Mouse (Mus musculus): ENCODE data around the gene Epb41l4b. TPM values are rescaled to one million over a fixed set of nuclear protein-coding genes. Genes with fewer than 3 reads are reported as not detected.

Epb41l4b gene
- 13.9 and 14.7 TPM in 2 replicates for total RNA-seq (2014; rRNA removed)
- 4.2 and 4.4 TPM in 2 replicates for polyA plus RNA-seq (2015; fragmentation: Nextera tagmentation; extraction: Ambion mirVana)

DNA sequence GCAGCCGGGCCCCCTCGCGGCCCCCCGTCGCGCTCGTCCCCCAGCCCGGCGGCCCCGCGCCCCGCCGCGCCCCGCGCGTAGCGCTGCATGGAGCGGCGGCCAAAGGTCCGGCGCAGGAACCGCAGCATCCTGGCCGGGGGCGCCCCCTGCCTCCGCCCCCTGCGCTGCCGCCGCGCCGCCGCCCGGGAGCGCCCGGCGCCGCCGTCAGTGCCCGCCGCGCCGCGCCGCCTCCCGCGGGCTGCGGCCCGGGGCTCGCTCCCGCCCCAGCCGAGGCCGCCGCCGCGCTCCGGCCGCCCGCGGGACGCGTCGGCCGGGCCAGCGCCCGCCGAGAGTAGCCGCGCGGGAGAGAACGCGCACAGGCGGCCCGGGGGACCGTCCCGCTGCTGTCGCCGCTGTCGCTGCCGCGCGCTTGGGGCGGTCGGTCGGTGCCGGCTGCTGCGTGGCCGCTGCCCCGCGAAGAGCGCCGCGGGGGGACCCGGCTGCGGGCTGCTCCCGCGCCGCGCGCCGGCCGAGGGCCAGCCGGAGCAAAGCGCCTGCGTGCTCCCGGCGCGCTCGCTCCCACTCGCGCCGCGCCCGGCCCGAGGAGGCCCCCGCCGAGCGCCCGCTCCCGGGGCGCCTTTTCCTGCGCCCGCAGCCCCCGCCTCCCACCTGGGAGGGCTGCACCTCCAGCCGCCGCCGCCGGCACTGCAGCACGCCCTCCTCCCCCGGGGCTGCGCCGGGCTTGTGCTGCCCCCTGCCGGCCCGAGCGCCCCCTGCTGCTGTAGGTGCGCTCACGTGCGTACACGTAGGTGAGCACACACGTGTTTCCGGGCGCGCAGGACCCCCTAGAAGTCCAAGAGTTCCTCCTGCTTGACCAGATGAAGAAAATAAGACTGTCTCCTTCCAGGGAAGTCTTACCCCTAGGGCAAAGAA lies at the start of gene Epb41l4b:
Gene Epb41l4b, minus strand, starts transcription at position 412 of the 912 bp plus-strand sequence.
- DNase-seq (ENCODE audit: low spot score), result peak; percentile 92
- H3K9me3 ChIP-seq (ENCODE audit: low read length), result no peaks in the 10 kb centered on the region
- TF ChIP-seq CTCF (IDR thresholded peaks at IDR 0.05; ENCODE audit: low read depth), result peak; percentile 75
- no peaks in the 10 kb centered on the region for H3K36me3 ChIP-seq (ENCODE audit: insufficient read depth, low read length)
- peak within 1 kb of the TSS; percentile 74 for H3K9ac ChIP-seq (replicated peaks; ENCODE audit: low read length)
- no peaks in the 10 kb centered on the region for H3K27me3 ChIP-seq (ENCODE audit: insufficient read depth, low read length)
- ATAC-seq, result peak; percentile 80
- peak within 1 kb of the TSS; percentile 83 for H3K27ac ChIP-seq
- peaks cover 9% of the 10 kb centered on the region; the same call in 1 of the 2 replicates for H3K4me1 ChIP-seq (ENCODE audit: insufficient read depth, low read length)
- under 1% methylated on average over 59 of the region's 142 CpGs for WGBS
- H3K4me3 ChIP-seq (ENCODE audit: low read length), result peak within 1 kb of the TSS; percentile 62
- peak within 1 kb of the TSS; percentile 72 for H3K4me2 ChIP-seq (ENCODE audit: low read depth, low read length)

DNA sequence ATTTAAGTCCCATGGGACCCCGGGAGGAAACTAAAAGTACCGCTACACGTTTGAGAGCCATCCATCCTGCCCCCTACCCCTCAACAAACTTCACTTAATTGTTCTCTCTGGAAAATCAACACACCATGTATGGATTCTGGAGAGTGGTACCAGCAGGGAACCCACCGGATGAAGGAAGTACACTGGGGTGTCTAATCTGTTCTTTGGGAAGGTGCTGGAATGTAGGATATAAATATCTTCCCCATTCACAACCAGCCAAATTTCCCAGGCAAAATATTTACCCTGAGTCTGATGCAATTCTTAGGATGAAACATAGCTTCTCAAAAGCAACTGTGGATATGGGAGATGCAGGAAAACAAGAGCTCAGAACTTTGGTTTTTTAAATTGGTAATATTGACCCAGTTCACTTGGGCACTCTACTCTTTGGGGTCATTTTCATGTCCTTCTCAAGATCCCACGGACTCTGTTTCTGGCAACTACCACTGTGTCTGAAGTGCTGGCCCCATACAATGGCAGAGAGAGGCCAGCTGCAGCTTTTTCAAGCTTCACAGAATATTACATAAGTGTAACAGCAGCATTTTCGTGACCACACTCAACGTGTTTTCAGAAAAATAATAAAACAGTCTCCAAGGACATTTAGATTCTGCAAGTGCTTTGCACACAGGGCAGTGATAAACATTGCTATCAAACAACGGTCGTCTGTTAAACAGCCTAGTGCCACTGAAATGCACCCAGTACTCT lies 48.5 kb upstream of the Epb41l4b start:
- Histone ChIP-seq H3K36me3 (ENCODE audit: insufficient read depth, low read length) (peaks cover 10% of the 10 kb centered on the region; the same call in 1 of the 2 replicates), H3K9me3 (ENCODE audit: low read length) (no peaks in the 10 kb centered on the region), H3K9ac (replicated peaks; ENCODE audit: low read length) (no peak overlapping the region), H3K4me1 (ENCODE audit: insufficient read depth, low read length) (no peaks in the 10 kb centered on the region), H3K27me3 (ENCODE audit: insufficient read depth, low read length) (no peaks in the 10 kb centered on the region), H3K4me3 (ENCODE audit: low read length) (no peak overlapping the region), H3K4me2 (ENCODE audit: low read depth, low read length) (no peak overlapping the region), H3K27ac (no peak overlapping the region)
- DNase-seq (ENCODE audit: low spot score) (no peak), ATAC-seq (no peak)
- 69% methylated on average over 9 of the region's 9 CpGs for WGBS
- no peak for TF ChIP-seq CTCF (IDR thresholded peaks at IDR 0.05; ENCODE audit: low read depth)

DNA sequence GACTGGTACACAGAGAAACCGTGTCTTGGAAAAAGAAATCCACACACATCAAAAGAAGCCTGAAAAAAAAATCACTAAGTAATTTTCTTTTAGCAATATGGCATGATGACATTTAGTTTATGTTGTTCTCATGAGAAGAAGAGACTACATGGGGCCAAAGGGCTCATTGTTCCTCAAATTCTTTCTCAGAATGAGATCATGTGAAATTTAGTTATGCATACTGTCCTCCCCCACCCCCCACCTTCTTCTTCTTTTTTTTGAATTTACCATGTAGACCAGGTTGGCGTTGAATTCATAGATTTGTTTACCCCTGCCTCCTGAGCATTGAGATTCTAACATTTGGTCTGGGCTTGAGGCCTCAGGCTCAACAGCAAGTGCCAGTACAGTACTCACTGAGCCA lies 46.6 kb upstream of the Epb41l4b start:
- no peak overlapping the region for H3K4me3 ChIP-seq (ENCODE audit: low read length)
- H3K4me1 ChIP-seq (ENCODE audit: insufficient read depth, low read length), result no peaks in the 10 kb centered on the region
- H3K36me3 ChIP-seq (ENCODE audit: insufficient read depth, low read length), result no peaks in the 10 kb centered on the region
- TF ChIP-seq CTCF (IDR thresholded peaks at IDR 0.05; ENCODE audit: low read depth), result no peak
- no peak for DNase-seq (ENCODE audit: low spot score)
- no peak overlapping the region for H3K9ac ChIP-seq (replicated peaks; ENCODE audit: low read length)
- no peak for ATAC-seq
- H3K27me3 ChIP-seq (ENCODE audit: insufficient read depth, low read length), result no peaks in the 10 kb centered on the region
- WGBS, result 76% methylated on average over 2 of the region's 2 CpGs
- H3K9me3 ChIP-seq (ENCODE audit: low read length), result no peaks in the 10 kb centered on the region
- H3K4me2 ChIP-seq (ENCODE audit: low read depth, low read length), result no peak overlapping the region
- no peak overlapping the region for H3K27ac ChIP-seq

DNA sequence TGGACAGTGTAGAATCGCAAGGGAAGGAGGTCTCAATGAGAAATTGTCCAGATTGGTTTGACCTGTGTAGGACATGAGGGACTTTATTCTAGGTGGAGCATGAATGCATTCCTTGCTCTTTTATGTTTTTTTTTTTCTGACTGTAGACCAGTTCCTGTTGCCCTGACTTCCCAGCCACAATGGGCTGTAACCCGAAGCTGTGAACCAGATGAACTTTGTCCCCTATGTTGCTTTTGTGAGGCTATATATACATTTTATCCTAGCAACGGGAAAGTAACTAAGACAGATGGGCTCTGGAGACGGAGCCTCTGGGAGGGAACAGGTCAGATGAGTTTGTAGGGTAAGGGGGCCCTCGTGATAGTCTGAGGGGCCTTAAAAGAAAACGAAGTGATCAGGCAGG lies 42.8 kb upstream of the Epb41l4b start:
- Histone ChIP-seq H3K9me3 (ENCODE audit: low read length) (no peaks in the 10 kb centered on the region), H3K9ac (replicated peaks; ENCODE audit: low read length) (no peak overlapping the region), H3K4me2 (ENCODE audit: low read depth, low read length) (no peak overlapping the region), H3K4me1 (ENCODE audit: insufficient read depth, low read length) (no peaks in the 10 kb centered on the region), H3K27ac (no peak overlapping the region), H3K36me3 (ENCODE audit: insufficient read depth, low read length) (no peaks in the 10 kb centered on the region), H3K27me3 (ENCODE audit: insufficient read depth, low read length) (no peaks in the 10 kb centered on the region), H3K4me3 (ENCODE audit: low read length) (no peak overlapping the region)
- ATAC-seq, result no peak
- DNase-seq (ENCODE audit: low spot score), result no peak
- TF ChIP-seq CTCF (IDR thresholded peaks at IDR 0.05; ENCODE audit: low read depth), result no peak
- WGBS, result 25% methylated on average over 6 of the region's 6 CpGs

DNA sequence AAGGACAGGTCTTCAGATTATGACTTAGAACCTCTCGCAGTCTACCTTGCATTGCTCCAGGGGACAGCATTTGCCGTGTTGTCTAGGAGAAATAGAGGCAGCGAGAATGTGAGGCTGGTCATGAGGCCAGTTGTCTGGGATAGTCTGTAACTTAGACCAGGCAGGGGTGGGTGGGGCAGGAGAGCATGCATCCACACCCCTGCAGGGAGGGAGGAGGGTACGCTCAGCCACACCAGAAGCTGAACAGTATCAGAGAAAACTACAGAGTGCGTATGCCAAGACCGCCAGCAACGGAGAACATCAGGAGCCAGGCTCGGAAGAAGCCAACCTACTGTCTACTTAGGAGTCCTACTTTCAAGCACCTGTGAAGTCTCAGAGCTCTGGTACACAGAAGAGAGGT lies 42.2 kb upstream of the Epb41l4b start:
- no peak overlapping the region for H3K4me2 ChIP-seq (ENCODE audit: low read depth, low read length)
- no peak overlapping the region for H3K4me3 ChIP-seq (ENCODE audit: low read length)
- no peak overlapping the region for H3K27ac ChIP-seq
- H3K9me3 ChIP-seq (ENCODE audit: low read length), result no peaks in the 10 kb centered on the region
- no peaks in the 10 kb centered on the region for H3K4me1 ChIP-seq (ENCODE audit: insufficient read depth, low read length)
- H3K36me3 ChIP-seq (ENCODE audit: insufficient read depth, low read length), result no peaks in the 10 kb centered on the region
- no peak overlapping the region for H3K9ac ChIP-seq (replicated peaks; ENCODE audit: low read length)
- no peak for TF ChIP-seq CTCF (IDR thresholded peaks at IDR 0.05; ENCODE audit: low read depth)
- DNase-seq (ENCODE audit: low spot score), result no peak
- 88% methylated on average over 8 of the region's 8 CpGs for WGBS
- ATAC-seq, result no peak
- no peaks in the 10 kb centered on the region for H3K27me3 ChIP-seq (ENCODE audit: insufficient read depth, low read length)

DNA sequence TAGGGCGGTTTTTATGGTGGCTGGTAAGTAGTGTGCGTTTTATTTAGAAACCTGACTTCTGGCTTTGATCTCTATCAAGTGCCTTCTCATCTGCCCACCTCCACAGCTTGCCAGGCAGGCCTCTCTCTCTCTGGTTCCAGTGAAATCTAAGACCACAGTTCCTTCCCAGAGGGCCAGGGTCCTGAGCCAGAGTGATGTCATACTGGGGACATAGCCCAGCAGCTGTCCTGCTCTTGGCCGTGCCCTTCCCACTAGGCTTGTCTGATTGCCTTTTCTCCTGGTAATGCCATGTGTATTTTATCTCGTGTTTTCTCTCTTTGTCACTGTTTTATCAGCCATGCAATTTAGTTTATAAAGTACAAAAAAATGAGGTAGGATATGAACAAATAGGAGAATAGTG lies 40.3 kb upstream of the Epb41l4b start:
- no peak for TF ChIP-seq CTCF (IDR thresholded peaks at IDR 0.05; ENCODE audit: low read depth)
- H3K9me3 ChIP-seq (ENCODE audit: low read length), result no peaks in the 10 kb centered on the region
- no peak overlapping the region for H3K4me2 ChIP-seq (ENCODE audit: low read depth, low read length)
- H3K27me3 ChIP-seq (ENCODE audit: insufficient read depth, low read length), result no peaks in the 10 kb centered on the region
- no peaks in the 10 kb centered on the region for H3K4me1 ChIP-seq (ENCODE audit: insufficient read depth, low read length)
- ATAC-seq, result no peak
- H3K27ac ChIP-seq, result no peak overlapping the region
- no peak overlapping the region for H3K4me3 ChIP-seq (ENCODE audit: low read length)
- no peak overlapping the region for H3K9ac ChIP-seq (replicated peaks; ENCODE audit: low read length)
- no peak for DNase-seq (ENCODE audit: low spot score)
- no peaks in the 10 kb centered on the region for H3K36me3 ChIP-seq (ENCODE audit: insufficient read depth, low read length)
- 68% methylated on average over 4 of the region's 4 CpGs for WGBS
